Mouse (Mus musculus) ES-Bruce4 (cell line): ENCODE results near the gene Cyp2a22.
"Not testable (repeated sequence)": the region's sequence is repeated elsewhere in the genome, so short reads cannot be mapped to it uniquely, and the experiment has no call there.

Experiments used
- CTCF ChIP-seq: IDR thresholded peaks from one replicate; pipeline ENCODE4 v1.8.1; 2011; ENCODE audit warnings: low read depth, low read length
- EP300 ChIP-seq: IDR thresholded peaks from 2 replicates; pipeline ENCODE4 v1.6.1; 2011; ENCODE audit warnings: low read depth, low read length; ENCODE audit not compliant: insufficient read depth
- POLR2A ChIP-seq: IDR thresholded peaks from one replicate; pipeline ENCODE4 v1.8.1; 2011; ENCODE audit warnings: low read length; ENCODE audit not compliant: insufficient read depth

GRCm38 (mm10) chr7:26952671-26953070 lies 13.5 kb upstream of the Cyp2a22 start:
- not testable (repeated sequence) for TF ChIP-seq CTCF, POLR2A, EP300
